Mouse (Mus musculus) heart, embryonic 15.5 days (tissue): ENCODE results near the gene Igsf8. TPM values are rescaled to one million over a fixed set of nuclear protein-coding genes. Genes with fewer than 3 reads are reported as not detected.

ENCODE experiments used
- ATAC-seq: fragments of 200-750 bp; cut with Nextera tagmentation; replicated peaks from 2 replicates; pipeline ENCODE4 v1.8.0; 2017; ENCODE audit warnings: low read depth, moderate TSS enrichment; ENCODE audit not compliant: insufficient number of reproducible peaks, insufficient read depth, low FRiP score
- H3K27ac ChIP-seq: fragments of 300-500 bp; sonication (generic); 2 replicates; pipeline ENCODE4 v1.5.1; 2015; ENCODE audit warnings: mild to moderate bottlenecking, inconsistent platforms
- H3K27me3 ChIP-seq: fragments of 300-500 bp; sonication (generic); 2 replicates; pipeline ENCODE4 v1.6.1; 2015; ENCODE audit warnings: inconsistent platforms
- H3K36me3 ChIP-seq: fragments of 300-500 bp; sonication (generic); 2 replicates; pipeline ENCODE4 v1.6.1; 2015; ENCODE audit warnings: mild to moderate bottlenecking, inconsistent platforms
- H3K4me1 ChIP-seq: fragments of 300-500 bp; sonication (generic); replicated peaks from 2 replicates; pipeline ENCODE4 v1.6.1; 2015; ENCODE audit warnings: inconsistent platforms
- H3K4me2 ChIP-seq: fragments of 300-500 bp; sonication (generic); 2 replicates; pipeline ENCODE4 v1.6.1; 2015; ENCODE audit warnings: inconsistent platforms, mild to moderate bottlenecking, moderate library complexity
- H3K4me3 ChIP-seq: fragments of 300-500 bp; sonication (generic); 2 replicates; pipeline ENCODE4 v1.5.1; 2015; ENCODE audit warnings: mild to moderate bottlenecking, inconsistent platforms
- H3K9ac ChIP-seq: fragments of 300-500 bp; sonication (generic); 2 replicates; pipeline ENCODE4 v1.6.1; 2015; ENCODE audit warnings: mild to moderate bottlenecking, inconsistent platforms
- H3K9me3 ChIP-seq: fragments of 300-500 bp; sonication (generic); replicated peaks from 2 replicates; pipeline ENCODE4 v1.6.1; 2016; ENCODE audit warnings: inconsistent platforms
- WGBS: fragments of 180-500 bp; shearing (Covaris S2); methylation state at CpG from one replicate; pipeline ENCODE4 v1.1.7; 2015; ENCODE audit warnings: mixed read lengths; 5-methylcytosine and 5-hydroxymethylcytosine counted together
- polyA plus RNA-seq: library from polyadenylated mRNA; unstranded; fragments of >200 nt; fragmentation: Nextera tagmentation; extraction: Ambion mirVana; gene quantifications from 2 replicates; pipeline ENCODE4 v1.2.1, GENCODE M21; 2015

Igsf8 gene
- polyA plus RNA-seq, result 20.6 and 35.4 TPM in 2 replicates

DNA sequence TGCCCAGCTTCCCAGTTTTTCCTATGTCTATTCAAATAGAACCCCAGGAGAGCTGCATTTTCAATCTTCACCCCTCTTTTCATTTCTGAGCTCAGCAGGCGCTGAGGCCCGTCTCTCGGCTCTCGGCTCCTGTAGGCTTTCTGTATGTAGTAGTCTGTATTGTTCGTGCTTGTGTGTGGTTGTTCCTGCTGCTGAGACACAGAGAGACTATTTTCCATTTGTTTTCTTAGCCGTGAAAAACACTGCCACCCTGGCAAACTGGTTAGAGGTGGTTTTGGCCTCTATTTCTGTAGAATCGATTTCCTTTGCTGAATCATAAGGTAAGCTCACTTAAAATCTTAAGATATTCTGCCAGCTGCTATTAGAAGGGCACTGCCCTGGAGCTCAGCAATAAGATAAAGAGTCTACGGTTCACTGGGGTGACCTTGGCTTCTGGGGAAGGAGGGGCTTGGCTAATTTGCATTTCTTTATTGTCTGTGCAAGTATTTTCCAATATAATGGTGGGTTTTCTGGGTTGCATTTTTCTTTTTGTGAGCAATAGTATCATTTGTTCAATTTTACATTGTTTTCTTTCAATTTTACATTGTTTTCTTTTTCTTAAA, at the start of gene Igsf8:
Gene Igsf8 (plus strand): TSS at position 165 of the 602 bp plus-strand sequence.
- no peaks in the 10 kb centered on the region; the same call in 1 of the 2 replicates for H3K9me3 ChIP-seq
- 53% methylated on average over 8 of the region's 8 CpGs for WGBS
- no peak for ATAC-seq

DNA sequence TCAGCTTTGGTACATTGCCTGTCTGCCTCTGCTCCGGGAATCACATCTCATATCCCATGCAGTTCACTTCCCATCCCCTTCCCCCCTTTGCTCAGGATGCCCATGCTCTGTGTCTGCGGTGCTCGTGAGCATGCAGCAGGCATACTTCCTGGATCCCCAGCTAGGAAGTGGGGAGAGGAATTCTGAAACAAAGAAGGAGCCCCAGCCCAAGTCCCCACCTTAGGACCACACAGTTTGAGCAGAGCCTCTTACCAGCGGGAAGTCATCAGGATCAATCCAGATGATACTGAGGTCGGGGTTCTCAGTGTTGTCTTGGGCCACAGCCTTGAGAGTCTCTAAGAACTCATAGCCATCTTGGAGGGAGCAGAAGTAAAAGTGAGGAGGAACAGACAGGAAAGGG, 48.7 kb upstream of the Igsf8 start:
- no peak overlapping the region for H3K4me3 ChIP-seq
- H3K4me1 ChIP-seq, result peaks cover 42% of the 10 kb centered on the region
- WGBS, result 56% methylated on average over 5 of the region's 5 CpGs
- peak overlapping the region; percentile 30; the same call in 1 of the 2 replicates for H3K27ac ChIP-seq
- no peak overlapping the region for H3K4me2 ChIP-seq
- no peaks in the 10 kb centered on the region for H3K27me3 ChIP-seq
- ATAC-seq, result no peak
- H3K9me3 ChIP-seq, result no peaks in the 10 kb centered on the region
- no peak overlapping the region for H3K9ac ChIP-seq
- no peaks in the 10 kb centered on the region for H3K36me3 ChIP-seq

More for the DNA sequence above, at the start of gene Igsf8:
- H3K27ac ChIP-seq, result peak within 1 kb of the TSS; percentile 62
- no peak within 1 kb of the TSS for H3K4me3 ChIP-seq
- H3K9ac ChIP-seq, result no peak within 1 kb of the TSS
- H3K4me1 ChIP-seq, result 0 out of 2 replicates have a peak, but pooled peaks cover 2% of the 10 kb centered on the region
- no peaks in the 10 kb centered on the region for H3K27me3 ChIP-seq
- no peak within 1 kb of the TSS for H3K4me2 ChIP-seq
- H3K36me3 ChIP-seq, result no peaks in the 10 kb centered on the region

DNA sequence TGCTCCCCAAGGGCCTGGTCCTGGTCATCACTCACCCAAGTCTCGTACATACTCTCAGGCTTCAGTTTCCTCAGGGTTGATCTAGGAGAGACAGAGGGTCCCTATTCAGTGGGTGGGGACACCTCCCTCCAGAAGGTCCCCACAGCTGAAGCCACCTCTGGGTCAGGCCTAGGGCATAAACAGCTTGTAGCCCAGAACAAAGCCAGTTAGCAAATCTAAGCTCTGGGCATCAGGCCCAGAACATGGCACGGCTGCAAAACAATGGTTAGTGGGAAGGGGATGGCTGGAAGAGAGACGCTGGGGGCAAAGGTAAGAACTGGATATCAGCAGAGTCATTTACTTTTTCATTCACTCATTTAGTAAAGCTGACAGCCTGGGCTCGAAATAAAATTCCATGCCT, 47.7 kb upstream of the Igsf8 start:
- Histone ChIP-seq H3K9ac (no peak overlapping the region), H3K4me3 (no peak overlapping the region), H3K36me3 (no peaks in the 10 kb centered on the region), H3K9me3 (no peaks in the 10 kb centered on the region), H3K4me1 (peaks cover 52% of the 10 kb centered on the region), H3K4me2 (no peak overlapping the region), H3K27ac (peak overlapping the region; percentile 30; the same call in 1 of the 2 replicates), H3K27me3 (no peaks in the 10 kb centered on the region)
- no peak for ATAC-seq
- 64% methylated on average over 4 of the region's 4 CpGs for WGBS

DNA sequence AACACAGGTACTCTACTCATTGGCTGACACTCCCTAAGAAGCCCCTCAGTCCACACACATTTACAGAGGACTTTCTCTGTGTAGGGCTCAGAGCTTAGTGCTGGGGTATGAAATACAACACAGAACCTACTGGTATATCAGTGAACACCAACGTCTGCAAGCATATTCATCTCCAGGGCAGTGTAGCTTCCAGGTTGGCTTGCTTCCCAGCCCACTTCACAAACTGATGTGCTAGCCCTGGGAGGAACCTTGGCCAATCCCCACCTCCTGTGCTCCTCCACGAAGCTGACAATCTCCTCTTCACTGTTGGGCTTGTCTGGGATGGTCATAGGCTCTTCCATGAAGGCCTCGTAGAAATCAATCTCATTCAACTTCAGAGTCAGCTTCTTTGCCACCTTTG, 46.7 kb upstream of the Igsf8 start:
- peaks cover 62% of the 10 kb centered on the region for H3K4me1 ChIP-seq
- H3K4me3 ChIP-seq, result no peak overlapping the region
- no peaks in the 10 kb centered on the region for H3K9me3 ChIP-seq
- no peak overlapping the region for H3K9ac ChIP-seq
- peak; percentile 54 for ATAC-seq
- no peak overlapping the region for H3K4me2 ChIP-seq
- peak overlapping the region; percentile 70 for H3K27ac ChIP-seq
- H3K27me3 ChIP-seq, result no peaks in the 10 kb centered on the region
- 23% methylated on average over 3 of the region's 3 CpGs for WGBS
- H3K36me3 ChIP-seq, result no peaks in the 10 kb centered on the region

DNA sequence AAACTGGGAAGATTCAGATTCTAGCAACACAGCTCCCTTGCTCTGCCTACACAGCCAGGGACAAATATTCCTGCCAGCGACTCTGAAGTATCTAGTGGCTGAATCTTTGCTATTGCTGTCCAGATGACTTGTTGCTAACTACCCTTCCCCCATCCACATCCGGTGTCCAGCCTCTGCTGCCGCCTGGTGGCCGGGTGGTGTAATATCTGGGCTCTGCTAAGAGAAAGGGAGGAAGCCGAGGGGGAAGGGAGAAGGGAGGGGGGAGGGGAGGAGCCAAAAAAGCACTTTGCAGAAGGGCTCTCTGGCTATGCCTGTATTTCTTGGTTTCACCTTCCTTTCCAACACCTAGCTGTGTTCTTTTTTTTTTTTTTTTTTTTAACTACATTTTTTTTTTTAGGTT, 44.3 kb upstream of the Igsf8 start:
- peak; percentile 23; the same call in 1 of the 2 replicates for ATAC-seq
- H3K27ac ChIP-seq, result peak overlapping the region; percentile 86
- H3K36me3 ChIP-seq, result no peaks in the 10 kb centered on the region
- no peaks in the 10 kb centered on the region for H3K9me3 ChIP-seq
- peak overlapping the region; percentile 18 for H3K9ac ChIP-seq
- peak overlapping the region; percentile 21 for H3K4me3 ChIP-seq
- H3K4me1 ChIP-seq, result peaks cover 86% of the 10 kb centered on the region
- 0% methylated on average over 5 of the region's 5 CpGs for WGBS
- H3K4me2 ChIP-seq, result peak overlapping the region; percentile 51
- H3K27me3 ChIP-seq, result no peaks in the 10 kb centered on the region

DNA sequence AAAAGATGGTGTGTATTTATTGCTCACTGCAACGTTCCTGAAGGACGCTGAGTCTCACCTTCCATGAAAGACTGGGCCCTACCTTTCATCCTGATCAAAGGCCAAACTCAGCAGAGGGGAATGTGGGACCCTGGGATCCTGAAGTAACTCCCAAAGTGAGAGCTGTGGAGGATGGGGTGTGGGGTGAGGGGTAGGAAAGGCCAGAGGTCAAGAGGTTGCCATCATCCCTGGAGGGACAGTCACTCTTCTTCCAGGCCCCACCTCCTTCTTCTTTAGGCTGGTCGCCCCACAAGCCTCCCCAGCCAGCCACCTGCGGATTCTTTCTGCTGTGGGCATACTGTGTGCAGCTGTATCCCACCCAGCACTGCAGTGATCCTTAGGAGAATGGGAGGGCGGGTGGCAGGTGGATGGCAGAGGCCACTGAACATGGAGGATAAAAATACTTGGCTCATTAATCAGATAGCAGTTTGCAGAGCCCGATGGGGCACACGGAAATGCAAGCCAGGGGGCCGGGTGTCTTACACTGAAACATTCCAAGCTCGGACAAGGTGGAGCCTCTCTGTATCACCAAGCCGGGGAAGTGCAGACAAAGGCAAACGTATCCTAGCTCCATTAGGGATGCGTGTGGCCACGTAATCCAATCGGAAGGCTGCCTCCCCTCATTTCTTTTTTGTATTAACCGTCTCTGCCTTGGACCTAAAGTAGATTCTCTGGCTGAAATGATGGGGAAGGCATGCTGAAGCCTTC, 43.1 kb upstream of the Igsf8 start:
- no peaks in the 10 kb centered on the region for H3K9me3 ChIP-seq
- no peak for ATAC-seq
- H3K36me3 ChIP-seq, result no peaks in the 10 kb centered on the region
- no peaks in the 10 kb centered on the region for H3K27me3 ChIP-seq
- H3K9ac ChIP-seq, result no peak overlapping the region
- peak overlapping the region; percentile 91 for H3K27ac ChIP-seq
- peaks cover 89% of the 10 kb centered on the region for H3K4me1 ChIP-seq
- 43% methylated on average over 15 of the region's 15 CpGs for WGBS
- peak overlapping the region; percentile 3; the same call in 1 of the 2 replicates for H3K4me3 ChIP-seq
- H3K4me2 ChIP-seq, result peak overlapping the region; percentile 33; the same call in 1 of the 2 replicates

DNA sequence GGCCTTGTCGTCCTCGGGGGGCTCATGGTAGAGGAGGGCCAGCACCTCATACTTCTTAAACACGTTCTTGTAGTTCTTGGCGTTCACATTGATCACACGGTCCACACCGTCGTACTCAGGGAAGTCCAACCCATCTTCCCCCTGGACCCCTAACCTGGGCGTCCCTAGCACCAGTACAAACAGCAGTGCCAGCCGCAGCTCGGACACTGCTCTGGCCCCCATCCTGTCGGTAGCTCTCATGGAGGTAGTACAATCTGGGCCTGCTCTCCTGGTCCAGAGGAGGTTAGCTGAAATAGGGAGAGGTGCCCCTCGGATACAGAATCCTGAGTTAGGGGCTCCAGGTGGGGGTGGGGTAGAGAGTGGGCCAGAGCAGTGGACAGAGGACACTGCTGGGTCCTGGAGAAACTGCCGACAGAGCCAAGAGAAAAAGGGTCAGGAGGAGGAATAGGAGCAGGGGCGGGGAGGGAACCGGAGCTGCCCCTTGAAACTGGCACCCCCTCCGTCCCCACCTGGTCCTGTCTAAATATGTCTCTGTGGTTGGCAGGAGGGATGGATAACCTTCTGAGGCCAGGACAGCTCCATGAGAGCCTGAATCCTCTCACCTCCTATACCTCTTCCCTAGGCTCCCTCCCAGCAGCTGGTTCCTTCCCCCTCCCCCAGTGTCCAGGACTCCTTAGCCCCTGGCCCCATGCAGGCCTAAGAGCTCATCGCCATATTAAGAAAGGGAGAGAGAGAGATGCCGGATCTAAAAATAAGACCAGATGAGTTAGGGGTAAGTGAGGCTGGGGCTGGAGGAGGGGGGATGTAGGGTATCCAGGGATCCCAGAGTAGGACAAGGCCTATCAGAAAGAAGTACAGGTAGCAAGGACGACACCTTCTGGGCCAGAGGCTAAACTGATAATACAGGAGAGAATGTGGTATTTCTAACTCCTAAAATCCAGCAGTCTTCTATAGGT, 41.7 kb upstream of the Igsf8 start, which contains the start of gene Casq1:
Gene Casq1 (minus strand): TSS at position 418 of the 956 bp plus-strand sequence.
- 53% methylated on average over 19 of the region's 19 CpGs for WGBS
- H3K9ac ChIP-seq, result peak within 1 kb of the TSS; percentile 10; the same call in 1 of the 2 replicates
- no peaks in the 10 kb centered on the region for H3K36me3 ChIP-seq
- H3K4me3 ChIP-seq, result peak within 1 kb of the TSS; percentile 6; the same call in 1 of the 2 replicates
- H3K27me3 ChIP-seq, result no peaks in the 10 kb centered on the region
- no peaks in the 10 kb centered on the region for H3K9me3 ChIP-seq
- peaks cover 83% of the 10 kb centered on the region for H3K4me1 ChIP-seq
- ATAC-seq, result peak; percentile 17; the same call in 1 of the 2 replicates
- peak within 1 kb of the TSS; percentile 33 for H3K4me2 ChIP-seq
- H3K27ac ChIP-seq, result peak within 1 kb of the TSS; percentile 91

DNA sequence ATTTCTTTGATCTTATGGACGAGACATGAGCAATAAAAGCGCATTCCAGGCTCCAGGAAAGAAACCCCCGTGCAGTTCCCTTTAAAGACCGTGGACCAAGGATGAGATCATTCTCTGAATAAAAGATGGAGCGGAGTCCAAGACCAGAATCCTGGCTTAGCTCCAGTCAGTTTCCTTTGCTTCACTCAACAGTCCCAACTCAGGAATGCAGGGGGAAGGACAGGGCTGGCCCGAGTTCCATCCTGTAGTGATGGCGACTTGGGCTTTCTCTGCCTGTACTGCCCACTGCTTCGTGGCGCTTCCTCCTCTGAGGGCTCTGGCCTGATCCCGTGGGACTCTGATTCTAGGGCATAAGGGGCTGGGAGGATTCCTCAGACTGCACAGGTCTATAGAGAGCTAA, 41.0 kb upstream of the Igsf8 start:
- peaks cover 76% of the 10 kb centered on the region for H3K4me1 ChIP-seq
- H3K9ac ChIP-seq, result no peak overlapping the region
- 13% methylated on average over 10 of the region's 10 CpGs for WGBS
- no peaks in the 10 kb centered on the region for H3K27me3 ChIP-seq
- peak overlapping the region; percentile 33 for H3K4me2 ChIP-seq
- H3K27ac ChIP-seq, result peak overlapping the region; percentile 91
- no peak overlapping the region for H3K4me3 ChIP-seq
- ATAC-seq, result peak; percentile 84
- no peaks in the 10 kb centered on the region for H3K9me3 ChIP-seq
- no peaks in the 10 kb centered on the region for H3K36me3 ChIP-seq

DNA sequence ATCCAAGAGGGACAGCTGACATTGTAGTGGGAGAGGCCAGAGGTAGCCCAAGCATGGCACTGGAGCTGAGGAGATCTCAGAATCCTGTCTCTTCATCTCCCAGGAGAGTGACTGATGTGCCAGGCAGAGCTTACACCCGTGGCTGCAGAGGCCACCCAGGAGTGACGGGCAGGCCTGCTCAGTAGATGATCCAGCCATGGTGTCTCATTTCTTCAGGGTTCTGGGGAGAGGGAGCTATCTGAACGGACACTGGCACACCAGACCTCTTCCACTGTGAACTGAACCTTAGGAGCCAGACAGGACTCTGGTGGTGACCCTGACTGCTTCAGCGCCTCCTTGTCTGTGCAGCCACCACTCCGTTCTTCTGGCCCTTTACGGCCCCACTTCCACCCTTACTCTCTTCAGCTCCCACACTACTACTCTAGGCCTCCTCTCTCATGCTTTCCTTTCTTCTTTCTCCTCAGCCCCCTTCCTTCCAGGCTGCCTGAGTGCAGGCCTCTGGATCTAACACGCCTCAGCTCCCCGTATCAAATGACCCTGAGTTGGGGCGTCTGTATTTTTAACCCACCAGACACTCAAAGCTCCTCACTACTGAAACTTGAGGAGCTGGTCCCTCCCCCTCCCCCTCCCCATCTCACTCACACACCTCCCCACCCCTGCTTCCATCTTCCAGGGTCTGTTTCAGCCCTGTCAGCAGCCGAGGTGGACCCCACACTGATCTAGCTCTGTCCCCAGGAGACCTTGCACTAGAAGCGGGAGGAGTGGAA, 40.0 kb upstream of the Igsf8 start:
- H3K4me1 ChIP-seq, result peaks cover 73% of the 10 kb centered on the region
- no peak overlapping the region for H3K4me2 ChIP-seq
- H3K27me3 ChIP-seq, result no peaks in the 10 kb centered on the region
- no peak overlapping the region for H3K9ac ChIP-seq
- peak overlapping the region; percentile 91 for H3K27ac ChIP-seq
- no peak for ATAC-seq
- H3K9me3 ChIP-seq, result no peaks in the 10 kb centered on the region
- no peaks in the 10 kb centered on the region for H3K36me3 ChIP-seq
- 33% methylated on average over 11 of the region's 11 CpGs for WGBS
- H3K4me3 ChIP-seq, result no peak overlapping the region

DNA sequence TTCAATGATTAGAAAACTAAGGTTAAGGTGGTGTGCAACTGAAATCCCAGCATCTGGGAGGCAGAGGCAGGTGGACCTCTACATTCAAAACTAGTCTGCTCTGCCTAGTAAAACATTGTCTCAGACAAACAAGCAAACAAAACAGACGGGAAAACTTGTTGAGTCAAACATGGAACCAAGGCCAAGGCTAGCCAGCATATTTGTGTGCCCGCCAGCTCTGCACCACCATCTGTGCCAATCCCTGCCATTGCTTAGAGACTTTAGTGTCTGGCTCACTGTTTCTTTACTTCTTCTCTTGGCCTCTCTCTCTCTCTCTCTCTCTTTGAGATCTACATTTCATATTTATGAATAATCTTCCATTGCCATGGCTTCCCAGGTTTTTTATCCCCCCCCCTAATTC, 33.2 kb upstream of the Igsf8 start:
- ATAC-seq, result no peak
- Histone ChIP-seq H3K9me3 (no peaks in the 10 kb centered on the region), H3K9ac (no peak overlapping the region), H3K27me3 (no peaks in the 10 kb centered on the region), H3K4me3 (no peak overlapping the region), H3K27ac (no peak overlapping the region), H3K4me2 (no peak overlapping the region), H3K4me1 (peaks cover 20% of the 10 kb centered on the region), H3K36me3 (no peaks in the 10 kb centered on the region)
- WGBS, result 87% methylated on average over 2 of the region's 2 CpGs
